Mouse (Mus musculus) 3T3-L1 (cell line): Measurements from ENCODE around the gene Memo1.

Source experiments
- DNase-seq: peaks from one replicate; pipeline ENCODE4 v3.0.0-alpha.2; 2015; ENCODE audit warnings: low read depth, low spot score

Gene Memo1

DNA sequence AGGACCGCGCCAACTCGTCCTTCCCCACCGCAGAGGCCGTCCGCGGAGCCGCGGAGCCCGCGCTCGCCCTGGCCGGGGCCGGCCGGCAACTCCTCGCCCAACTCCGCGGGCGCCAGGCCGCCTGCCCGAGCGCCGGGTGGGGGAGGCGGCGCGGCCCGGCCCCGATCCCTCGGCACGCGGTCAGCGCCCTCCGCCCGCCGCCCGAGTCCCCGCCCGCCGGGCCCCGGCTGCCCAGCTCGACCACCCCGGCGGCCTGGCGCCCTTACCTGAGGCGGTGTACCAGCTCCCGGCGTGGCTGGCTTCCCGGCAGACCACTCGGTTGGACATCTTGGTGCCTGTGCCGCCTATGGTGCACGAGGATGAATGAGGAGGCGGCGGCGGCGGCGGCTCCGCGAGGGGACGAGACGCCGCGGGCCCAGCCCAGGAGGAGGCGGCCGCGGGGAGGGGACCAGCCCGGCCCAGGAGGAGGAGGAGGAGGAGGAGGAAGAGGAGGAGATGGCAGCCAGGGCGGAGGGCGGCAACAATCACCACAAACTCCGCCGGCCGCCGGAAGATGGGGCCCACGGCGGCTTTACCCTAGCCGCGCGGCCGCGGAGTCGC is 795 bp downstream of the Memo1 start:
- DNase-seq: peak; percentile 78

DNA sequence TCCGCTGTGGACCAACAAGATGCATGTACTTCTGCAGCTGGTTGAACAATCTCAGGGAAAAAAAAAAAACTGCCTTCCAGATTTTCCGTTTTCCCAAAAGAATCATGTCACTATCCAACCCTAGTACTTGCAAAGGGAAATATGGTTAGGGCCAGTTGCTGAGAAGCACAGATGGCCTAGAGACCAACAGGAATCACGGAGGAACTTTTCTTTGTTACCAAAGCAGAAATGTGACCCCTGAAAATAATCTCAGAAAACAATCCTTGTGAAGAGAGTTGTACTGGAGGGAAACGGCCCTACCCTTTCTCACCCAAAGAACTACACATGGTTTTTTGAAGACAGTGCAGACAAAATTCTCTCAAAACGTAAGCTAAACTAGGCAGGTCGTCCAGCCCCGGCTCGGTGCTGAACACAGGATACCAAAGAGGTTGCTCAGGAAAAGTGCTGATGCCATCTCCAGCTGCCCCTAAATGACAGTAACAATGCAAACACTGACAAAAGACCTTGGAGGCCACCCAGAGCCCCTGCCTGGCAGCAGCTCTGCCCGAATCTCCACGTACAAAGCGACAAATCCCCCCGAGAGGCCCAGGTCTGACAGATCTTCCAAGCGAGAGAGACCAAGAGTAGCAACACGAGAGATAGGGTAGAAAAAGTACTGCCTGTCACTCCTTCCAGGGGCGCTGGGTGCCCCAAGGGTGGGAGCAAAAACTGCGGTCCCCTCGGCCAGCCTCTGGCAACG is 1.5 kb downstream of the Memo1 start:
- DNase-seq: peak; percentile 60

DNA sequence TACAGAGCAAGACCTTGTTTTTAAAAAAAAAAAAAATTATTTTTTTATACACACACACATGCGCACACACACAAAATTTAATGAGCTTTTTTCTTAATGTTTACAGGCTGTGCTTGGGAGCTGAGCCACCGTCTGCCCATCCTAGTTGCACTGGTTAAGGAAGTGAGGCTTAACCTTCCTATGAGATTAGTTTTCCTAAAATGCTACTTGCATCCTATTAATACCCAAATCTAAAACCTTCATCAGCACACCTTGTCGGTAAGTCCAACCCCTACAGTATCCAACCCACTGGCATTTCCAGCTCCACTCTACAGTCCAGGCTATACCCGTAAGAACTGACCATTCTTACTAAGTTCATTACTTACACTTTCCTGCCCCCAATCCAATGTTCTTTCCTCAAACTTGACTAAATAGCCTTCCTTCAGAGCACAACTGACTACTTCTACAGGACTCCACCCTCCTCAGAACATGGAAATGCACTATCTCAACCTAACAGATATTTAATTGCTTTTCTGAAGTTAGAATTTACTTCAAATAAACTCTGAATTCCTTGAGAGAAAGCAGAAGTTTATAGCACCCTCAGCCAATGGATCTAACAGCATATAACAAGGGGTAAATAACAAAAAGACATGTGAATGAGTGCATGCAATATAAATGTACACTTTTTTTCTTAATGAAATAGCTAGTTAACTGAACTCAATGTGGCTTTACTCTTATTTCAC is 3.5 kb downstream of the Memo1 start:
- no peak for DNase-seq

DNA sequence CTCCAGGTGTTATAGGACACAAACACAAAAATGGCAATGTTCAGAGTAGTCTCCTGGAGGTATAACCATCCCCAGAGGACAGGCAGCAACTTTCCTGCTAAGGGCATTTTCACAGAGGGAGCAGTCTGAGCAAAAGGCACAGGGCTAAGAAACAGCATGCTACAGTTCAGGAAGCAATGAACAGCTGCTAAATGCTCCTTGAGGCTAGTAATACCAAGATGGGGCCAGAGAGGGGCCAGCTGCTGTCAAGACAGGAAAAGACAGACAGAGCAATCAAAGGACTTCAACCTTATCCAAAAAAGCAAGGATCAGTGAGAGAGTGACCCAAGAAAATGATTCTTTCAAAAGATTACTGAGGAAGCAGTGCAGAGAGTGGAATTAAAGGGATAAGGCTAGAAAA is 4.5 kb downstream of the Memo1 start:
- peak; percentile 32 for DNase-seq

DNA sequence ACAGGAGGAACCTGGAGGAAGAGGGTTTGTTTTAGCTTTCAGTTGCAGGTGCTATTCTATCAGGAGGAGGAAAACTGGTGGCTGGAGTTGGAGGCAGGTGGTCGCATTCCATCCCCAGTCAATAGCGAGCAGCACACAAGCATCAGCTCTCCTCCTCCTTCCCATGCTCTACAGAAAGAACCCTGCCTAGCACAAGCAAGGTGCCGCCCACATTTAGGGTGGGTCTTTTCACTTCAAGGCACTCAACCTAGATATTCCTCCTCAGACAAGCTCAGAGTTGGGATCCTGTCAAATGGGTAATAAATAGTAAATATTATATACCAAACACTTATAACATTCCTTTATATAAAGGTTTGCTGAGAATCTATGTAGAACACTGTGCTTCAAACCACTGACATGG is 5.1 kb downstream of the Memo1 start:
- DNase-seq: no peak

DNA sequence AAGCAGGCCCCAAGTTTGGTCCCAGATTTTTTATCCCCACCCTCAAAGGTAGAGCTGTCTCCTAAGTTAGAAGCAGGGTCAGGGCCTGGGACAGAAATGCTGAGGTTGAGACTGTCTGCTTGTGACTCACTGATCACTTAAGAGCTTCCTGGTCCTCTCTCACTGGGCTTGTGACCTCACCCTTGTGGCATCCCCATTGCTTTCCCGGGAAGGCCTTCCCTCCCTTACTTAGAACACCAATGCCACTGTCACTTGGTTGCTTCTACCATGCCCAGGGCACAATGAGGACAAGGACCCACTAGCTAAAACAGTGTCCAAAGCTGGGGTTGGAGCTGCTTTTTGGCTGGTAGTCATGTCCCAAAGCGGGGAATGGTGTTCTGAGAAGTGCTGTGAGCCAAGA is 6.7 kb downstream of the Memo1 start:
- DNase-seq: peak; percentile 79

DNA sequence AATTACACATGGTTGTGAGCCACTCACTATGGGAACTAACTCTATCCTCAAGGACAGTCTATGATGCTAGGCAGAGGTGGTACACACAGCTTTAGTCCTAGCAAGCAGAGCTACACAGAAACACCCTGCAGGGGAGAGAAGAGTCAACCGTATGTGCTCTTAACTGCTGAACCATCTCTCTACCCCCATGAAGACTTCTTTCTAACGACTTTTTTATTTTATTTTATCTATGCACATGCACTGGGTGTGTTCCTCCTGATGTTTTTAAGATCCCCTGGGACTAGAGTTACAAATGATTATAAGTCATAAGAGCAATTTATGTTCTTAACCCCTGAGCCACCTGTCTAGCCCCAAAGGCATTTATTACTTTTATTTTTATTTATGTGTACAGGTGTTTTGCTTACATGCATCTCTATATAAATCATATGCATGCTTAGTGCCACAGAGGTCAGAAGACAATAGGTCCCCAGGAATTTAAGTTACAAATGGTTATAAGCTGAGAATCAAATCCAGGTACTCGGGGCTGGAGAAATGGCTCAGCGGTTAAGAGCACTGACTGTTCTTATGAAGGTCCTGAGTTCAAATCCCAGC is 9.1 kb downstream of the Memo1 start:
- DNase-seq: no peak

DNA sequence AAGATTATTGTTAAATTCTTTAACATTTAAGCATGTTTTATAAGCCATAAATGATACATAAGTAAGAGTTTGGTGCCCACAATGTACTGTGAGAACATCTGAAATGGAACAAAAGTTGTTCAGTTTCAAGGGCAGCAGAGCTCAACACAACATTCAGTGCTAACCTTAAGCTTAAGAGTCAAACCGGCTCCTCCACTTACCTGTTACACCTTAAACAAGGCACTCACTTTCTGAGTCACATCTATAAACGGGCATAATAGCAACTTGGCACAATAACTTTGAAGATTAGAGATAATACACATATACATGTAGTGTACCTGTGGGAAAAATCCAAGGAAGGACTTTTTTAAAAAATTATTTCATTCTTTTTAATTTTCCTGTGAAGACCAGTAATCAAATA is 9.6 kb downstream of the Memo1 start:
- DNase-seq: no peak

DNA sequence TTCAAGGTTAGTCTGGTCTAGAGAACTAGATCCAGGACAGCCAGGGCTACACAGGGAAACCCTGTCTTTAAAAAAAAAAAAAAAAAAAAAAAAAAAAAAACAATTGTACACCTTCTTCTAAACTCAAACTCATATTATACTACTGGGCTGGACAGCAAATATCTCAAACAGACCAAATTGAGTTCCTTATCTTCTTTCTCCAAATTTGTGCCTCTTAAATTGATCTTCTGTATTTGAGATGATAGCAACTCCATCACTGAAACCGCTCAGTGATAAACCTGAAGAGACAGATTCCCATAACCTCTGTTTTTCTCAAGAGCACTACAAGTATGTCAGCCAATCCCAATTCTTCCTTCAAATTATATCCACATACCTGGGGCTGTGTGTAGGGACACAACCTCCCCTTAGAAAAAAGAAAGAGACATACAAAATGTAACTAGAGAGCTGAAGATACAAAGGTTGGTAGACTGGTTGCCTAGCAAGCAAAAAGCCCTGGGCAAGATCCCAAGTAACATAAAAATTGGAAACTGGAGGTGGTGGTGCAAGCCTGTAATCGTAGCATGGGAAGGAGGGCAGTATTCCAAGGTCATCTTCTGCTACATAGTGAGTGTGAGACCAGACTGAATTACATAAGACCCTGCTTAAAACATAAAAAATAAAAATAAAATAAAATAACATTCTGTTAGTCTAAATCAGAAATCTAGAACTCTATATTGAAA is 10.8 kb downstream of the Memo1 start:
- DNase-seq: no peak

DNA sequence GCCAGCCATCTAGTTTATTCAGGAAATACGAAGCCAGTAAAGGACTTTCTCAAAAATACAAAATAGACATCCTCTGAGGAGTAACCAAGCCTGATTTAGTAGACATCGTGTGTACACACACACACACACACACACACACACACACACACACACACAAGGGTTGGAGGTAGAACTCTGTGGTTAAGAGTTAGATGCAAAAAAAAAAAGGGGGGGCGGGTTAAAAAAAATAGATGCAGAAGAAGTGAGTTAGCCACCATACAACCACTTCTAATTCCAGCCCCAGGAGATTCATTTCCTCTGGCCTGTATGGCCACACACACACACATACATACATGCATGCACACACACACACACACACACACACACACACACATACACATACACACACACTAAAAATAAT is 13.3 kb downstream of the Memo1 start:
- DNase-seq: no peak

DNA sequence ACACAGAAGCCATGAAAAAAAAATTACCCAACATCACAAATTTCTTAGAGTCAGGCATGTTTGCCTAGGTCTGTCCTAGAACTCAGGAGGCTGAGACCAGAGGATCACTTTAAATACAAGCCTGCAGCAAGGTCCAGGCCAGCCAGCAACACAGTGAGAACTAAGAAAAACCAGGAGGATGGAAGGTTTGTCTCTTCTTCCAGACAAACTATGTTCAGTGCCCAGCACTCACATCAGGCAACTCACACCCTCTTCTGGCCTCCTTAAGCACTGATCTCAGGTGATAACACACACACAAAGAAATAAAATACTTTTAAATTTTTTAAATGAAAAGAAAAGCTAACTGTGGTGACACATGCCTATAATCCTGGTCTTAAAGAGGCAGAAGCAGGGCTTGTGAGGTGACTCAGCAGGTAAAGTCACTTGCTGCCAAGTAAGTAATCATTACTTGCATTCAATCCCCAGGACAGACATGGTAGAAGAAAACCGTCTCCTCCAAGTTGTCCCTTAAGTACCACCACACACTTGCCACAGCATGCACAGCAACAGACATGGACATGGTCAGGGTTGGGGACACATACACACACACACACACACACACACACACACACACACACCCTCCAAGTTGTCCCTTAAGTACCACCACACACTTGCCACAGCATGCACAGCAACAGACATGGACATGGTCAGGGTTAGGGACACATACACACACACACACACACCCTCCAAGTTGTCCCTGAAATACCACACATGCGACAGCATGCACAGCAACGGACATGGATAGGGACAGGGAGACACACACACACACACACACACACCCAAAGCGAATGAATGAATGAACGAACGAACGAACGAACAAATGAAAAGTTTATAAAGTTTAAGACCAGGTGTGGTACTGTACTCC is 16.1 kb downstream of the Memo1 start:
- peak; percentile 30 for DNase-seq

DNA sequence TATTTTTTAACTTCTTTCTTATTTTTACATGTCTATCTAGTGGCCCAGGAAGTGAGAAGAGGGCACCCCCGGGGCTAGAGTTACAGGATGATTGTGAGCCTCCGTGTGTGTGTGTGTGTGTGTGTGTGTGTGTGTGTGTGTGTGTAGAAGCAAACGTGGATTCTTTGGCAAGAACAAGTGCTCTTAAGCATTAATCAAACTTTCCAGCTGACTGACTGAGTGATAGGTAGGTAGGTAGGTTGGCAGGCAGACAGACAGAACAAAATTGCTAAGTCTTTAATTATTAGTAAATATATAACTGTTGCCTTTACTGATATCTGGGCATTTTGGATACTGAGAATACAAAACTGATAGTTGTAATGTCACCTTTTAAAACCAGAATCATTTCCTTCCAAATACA is 20.9 kb downstream of the Memo1 start:
- DNase-seq: no peak

DNA sequence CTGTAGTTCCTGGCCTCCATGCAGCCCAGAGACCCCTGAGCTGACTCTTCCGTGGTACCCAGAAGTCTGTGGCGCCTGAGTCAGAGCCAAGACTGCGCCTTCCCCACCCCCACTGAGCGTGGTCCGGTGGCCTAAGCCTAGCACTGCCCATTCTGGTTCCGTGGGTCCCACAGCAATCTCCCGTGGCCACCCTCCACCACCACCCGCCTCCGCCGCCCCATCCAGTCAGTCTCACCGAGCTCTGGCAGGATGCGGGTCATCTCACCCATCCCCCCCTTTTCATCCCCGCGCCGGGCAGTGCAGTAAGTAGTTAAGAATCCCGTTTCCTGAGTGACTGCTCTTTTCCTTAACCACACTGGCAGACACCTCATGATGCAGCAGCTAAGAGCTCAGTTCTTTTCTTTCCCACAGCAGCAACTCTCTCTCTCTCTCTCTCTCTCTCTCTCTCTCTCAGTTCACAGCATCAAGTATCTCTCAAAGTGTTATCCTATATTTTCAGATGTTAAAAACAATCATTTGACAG is 22.6 kb downstream of the Memo1 start:
- DNase-seq: no peak

DNA sequence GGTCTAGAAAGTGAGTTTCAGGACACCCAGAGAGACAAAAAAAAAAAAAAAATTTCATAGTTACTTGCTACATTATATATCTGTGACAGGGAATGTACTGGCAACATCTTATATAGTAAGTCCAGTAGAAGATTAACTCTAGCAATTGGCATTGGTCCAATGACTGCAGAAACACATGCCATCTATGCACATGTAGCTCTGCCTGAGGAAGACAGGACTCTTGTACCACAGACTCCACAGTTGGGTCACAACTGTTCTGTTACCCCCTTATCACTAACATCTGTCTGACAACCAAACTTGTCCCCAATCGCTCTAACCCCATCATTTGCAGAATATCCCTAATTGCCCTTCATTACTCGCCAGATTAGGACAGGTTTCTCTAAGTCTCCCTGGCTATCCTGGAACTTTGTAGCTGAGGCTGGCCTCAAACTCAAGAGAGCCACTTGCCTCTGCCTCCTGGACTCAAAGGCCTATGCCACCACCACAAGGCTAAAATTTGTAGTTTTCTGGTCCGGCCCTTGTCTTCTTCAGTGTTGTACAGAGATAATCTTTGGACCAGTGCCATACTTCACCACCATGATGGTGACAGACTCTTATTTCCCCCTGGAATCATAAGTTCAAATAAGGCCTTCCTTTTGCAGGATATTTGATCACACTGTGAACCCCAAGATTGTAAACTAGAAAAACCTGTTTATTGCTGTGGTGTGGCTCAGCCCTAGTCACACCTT is 23.6 kb downstream of the Memo1 start:
- DNase-seq: no peak

DNA sequence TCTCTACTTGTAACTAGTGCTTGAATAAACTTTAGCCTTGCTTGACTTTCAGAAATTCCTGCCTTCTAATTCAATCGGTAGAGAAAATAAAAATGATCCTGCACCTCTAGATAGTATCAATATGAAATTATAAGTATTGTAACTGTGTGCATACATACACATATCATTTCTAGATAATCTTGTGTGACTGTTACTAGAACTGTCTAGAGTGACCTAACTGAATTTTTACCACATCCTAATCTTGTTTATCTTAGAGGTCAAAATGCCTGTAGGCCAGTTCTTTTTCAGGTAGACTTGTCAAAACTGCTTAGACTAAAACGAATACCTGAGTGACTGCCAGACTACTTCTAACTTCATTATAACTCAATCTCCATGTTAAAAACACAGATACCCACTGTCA is 25.1 kb downstream of the Memo1 start:
- no peak for DNase-seq

DNA sequence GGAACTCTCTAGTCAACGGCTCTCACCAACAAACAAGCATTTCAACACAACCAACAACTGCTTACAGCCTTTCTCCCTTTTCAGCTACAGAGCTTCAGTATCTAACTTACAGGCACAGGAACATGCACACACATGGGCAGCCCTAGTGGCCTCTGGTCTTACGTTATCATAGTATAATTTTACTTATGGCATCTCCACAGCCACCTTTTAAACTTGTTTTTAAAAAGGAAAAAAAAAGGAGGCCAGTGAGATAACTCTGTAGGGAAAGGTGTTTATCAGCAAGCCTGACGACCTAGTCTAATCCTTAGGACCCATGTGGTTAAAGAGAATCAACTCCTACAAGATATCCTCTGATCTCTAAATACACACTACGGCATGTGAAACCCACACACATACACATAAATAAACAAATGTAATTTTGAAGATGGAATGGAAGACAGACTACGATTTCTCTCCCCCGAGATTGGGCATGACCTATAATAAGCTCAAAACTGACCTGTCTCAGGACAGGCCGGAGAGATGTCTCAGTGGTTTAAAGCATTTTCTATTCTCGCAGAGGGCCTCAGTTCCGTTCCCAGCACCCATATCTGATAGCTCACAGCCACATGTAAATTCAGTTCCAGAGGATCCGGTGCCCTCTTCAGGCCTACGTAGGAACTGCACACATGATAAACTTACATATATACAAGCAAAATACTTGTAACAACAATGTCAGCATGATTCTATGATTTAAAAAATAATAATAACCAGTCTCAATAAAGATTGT is 27.7 kb downstream of the Memo1 start:
- DNase-seq: peak; percentile 40

DNA sequence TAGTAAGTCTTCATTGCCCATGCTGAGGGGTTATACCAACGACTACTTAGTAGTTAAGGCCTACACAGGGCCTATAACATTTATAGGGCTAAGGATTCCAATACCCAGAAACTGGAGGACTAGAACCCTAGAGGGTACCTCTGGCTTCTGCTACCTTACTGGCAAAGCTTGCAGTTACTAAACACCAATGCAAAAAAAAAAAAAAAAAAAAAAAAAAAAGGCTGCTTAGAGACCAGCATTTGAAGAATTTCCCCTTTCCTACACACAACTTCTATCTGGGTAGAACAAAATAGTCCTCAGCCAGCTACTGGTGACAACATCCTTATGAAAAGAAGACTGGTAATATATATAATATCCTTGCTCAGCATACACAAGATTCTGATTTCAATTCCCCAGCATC is 29.7 kb downstream of the Memo1 start:
- no peak for DNase-seq

DNA sequence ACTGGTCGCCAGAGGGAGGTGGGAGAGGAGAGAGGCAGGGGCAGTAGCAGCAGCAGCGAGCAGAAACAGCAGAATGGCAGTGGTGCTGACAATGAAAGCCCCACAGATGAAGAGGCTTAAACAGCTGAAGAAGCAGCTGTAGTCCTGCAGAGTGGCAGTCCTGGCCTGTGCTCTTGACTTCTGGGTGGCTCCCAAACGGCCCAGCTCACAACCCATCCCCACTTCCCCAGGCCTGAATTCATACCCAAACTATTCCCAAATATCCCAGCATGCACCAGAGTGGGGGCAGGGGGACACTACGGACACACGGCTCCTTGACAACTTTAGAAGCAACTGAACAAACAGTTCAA is 30.2 kb downstream of the Memo1 start:
- no peak for DNase-seq
